Mouse (Mus musculus): ENCODE data around the gene Aplnr.
A peak's percentile ranks its signal among the peaks of the same experiment; 100 is the strongest.

GRCm38 (mm10) chr2:85105426-85106013 lies 30.5 kb upstream of the Aplnr start:
- TF ChIP-seq CTCF (IDR thresholded peaks at IDR 0.05) (no peak), EP300 (IDR thresholded peaks at IDR 0.05) (peak; percentile 77)

Measured in lung, postnatal 0 days (tissue).